Mouse (Mus musculus): Measurements from ENCODE around the gene Gm49384.

Gm49384 gene

DNA sequence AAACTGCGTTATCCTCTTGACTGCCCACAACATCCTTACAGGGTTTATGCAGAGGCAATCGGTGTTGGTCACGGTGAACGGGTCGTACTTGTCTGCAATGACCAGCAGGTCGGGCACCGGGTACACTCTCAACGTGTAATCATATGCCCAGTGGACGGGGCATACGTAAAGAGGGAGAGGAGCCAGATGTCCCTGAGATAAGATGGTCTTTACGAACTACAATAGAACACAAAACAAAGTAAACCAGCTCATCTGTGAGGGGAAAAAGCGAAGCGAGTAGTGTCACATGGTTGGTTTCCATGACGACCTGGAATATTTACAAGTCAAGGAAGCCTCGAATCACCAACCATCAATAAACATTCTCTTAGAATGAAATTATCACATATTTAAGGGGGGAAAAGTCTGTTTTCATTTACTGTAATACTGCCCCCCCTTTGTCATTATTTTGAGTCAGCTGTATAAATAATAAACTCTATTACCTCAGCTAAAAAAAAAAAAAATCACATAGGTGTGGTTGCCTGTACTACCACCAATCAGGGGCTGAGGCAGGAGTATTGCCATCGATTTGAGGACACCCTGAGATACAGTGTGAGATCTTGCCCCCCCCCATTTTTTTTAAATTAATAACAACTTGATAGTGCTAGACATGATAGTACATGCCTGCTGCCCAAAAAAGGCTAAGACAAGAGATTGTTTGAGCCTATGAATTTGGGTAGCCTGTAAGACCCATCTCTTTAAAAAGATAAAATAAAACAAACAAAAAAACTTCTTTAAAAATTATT, at the start of gene Gm49384:
Gm49384 (minus strand) TSS at position 216 of the 782 bp plus-strand sequence.
- no peak for DNase-seq (ENCODE audit: low read depth in 1 of 2, low spot score in 2 of 2)

DNA sequence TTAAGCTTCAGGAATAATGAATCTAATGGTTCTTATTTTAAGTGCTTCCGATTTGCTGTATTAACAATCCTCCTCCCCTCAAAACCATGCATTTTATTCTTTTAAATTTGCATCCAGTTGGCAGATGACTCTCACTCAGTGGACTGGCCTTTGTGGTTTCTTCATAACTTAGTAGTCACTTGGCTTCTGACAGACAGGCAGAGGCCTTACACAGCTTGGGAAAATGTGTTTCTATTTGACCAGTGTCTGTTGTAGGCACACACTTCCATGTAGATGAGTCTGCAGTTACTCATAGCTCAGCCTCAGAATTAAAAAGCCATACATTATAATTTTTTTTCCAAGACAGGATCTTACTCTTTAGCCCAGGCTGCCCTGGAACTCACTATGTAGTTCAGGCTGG, 49.7 kb upstream of the Gm49384 start:
- no peak for DNase-seq (ENCODE audit: low read depth in 1 of 2, low spot score in 2 of 2)

GRCm38 (mm10) chr12:69250756-69251155, 46.7 kb upstream of the Gm49384 start:
- DNase-seq (ENCODE audit: low read depth in 1 of 2, low spot score in 2 of 2): no peak

GRCm38 (mm10) chr12:69249766-69250165, 45.7 kb upstream of the Gm49384 start:
- DNase-seq (ENCODE audit: low read depth in 1 of 2, low spot score in 2 of 2): no peak

DNA sequence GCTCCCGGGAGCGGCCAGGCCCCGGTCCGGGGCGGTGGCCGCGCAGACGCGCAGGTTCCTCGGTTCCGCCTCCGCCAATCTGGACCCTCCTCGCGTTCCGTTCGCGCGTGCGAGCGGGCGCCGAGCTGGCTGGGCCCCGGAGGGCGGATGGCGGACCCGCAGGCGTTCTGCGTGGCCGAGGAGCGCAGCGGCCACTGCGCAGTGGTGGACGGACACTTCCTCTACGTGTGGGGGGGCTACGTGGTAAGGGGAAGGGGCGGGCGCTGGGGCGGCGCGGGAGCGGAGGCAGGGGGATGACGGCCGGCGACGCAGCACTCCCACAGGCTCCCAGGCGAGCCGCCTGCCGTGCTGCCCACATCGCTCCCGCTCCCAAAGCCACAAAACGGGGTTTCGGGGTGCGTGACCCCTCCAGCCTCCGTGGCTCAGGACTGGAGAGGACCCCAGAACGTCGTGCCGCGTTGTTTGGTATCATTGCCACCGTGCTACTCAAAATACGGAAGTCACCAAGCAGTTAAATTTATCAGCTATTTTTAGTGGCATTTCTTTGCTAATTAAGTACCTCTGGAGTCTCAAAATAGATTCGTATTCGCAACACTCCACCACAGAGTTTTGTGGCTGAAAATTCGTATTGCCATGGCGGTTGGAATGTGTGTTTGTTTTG, 37.8 kb upstream of the Gm49384 start:
- peak; percentile 5 to 16 for DNase-seq (ENCODE audit: low read depth in 1 of 2, low spot score in 2 of 2)

DNA sequence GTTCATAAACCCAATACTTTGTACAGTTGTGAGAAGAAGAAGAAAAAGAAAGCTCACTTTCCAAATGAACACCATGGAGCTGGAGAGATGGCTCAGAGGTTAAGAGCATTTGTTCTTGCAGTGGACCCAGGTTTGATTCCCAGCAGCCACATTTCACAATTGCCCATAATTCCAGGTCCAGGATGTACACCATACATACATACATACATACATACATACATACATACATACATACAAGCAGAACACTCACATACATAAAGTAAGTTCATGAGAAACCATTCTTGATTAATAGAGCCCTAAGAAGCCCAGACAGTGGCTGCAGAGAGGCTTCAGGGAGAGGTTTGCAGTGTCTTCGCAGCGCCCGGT, 37.3 kb upstream of the Gm49384 start:
- DNase-seq (ENCODE audit: low read depth in 1 of 2, low spot score in 2 of 2): no peak

- DNase-seq (ENCODE audit: low read depth in 1 of 2, low spot score in 2 of 2): no peak
Measured at GRCm38 (mm10) chr12:69240876-69241275, 36.8 kb upstream of the Gm49384 start, which contains the start of gene Klhdc1. Klhdc1 (plus strand) TSS chr12:69241176.

DNA sequence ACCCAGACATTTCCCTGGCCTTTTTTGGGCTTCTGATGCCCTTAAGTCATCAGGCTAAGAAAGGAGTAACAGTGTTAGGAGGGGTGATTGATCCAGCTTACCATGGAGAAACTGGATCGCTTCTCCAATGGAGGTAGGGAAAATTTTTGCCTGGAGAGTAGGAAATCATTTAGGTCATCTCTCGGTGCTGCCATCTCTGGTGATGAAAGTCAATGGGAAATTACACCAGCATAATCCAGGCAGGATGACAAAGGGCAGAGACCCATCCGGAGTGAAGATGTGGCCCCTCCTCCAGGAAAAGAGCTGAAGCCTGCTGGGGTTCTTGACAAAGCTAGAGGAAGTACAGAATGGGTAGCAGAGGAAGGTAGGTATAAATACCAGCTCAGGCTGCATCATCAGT, 34.2 kb upstream of the Gm49384 start:
- no peak for DNase-seq (ENCODE audit: low read depth in 1 of 2, low spot score in 2 of 2)

DNA sequence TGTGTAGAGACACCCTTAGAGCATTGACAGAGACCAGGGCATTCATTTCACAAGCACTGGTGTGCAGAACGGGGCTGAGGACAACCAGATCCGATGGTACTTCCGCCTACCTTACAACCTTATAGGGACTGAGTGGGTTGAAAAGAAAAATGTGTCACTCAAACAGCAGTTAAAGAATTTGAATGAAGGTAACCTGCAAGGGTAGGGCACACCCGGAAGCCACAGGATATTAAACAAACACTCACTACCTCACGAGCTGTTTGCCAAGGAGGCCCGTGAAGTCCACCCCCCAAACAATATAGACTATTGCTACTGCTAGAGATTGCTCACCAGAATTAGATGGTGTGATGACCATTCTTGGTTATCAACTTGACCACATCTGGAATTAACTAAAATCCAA, 31.7 kb upstream of the Gm49384 start:
- no peak for DNase-seq (ENCODE audit: low read depth in 1 of 2, low spot score in 2 of 2)

DNA sequence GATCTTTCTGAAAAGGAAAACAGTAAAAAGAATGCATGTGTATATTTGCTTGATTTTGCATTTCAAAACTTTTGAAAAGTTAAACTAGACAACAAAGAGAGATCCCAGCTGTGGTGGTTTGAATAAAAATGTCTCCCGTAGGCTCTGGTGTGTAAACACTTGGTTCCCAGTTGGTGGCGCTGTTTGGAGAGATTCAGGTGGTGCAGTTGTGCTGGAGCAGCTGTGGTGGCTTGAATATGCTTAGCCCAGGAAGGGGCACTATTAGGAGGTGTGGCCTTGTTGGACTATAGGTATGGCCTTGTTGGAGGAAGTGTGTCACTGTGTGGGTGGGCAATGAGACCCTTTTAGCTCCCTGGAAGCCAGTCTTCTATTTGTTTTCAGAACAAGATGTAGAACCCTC, 25.2 kb upstream of the Gm49384 start:
- DNase-seq (ENCODE audit: low read depth in 1 of 2, low spot score in 2 of 2): no peak

DNA sequence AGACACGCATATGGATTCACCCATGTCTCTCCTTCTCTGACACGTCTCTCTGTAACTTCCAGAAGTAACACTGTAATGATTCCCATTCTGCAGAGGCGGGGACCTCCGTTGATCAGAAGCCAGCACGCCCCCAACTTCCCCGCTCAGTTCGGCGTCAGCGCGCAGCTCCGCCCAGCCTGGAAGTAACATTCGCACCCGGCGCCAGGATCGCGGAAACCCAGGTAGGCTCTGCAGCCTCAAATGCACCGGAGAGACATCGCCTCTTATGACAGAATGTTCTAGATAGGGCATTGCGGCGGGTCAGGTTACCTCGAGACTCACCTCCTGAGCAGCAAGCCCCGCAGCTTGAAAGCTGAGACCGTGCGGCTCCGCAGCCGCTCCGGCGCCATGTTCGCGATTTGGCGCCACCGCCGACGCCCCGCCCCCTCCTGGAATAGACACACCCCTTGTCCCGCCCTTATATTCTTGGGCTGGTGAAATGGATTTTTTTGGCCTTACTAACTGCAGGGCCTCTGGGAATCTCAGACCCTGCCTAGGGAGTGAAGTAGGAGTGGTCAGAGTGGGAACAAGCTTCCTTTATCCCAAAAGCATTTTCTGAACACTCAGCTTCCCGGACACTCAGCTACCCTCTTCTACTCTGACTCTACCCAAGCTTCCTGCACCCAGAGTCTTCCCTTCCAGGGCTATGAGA, 23.9 kb upstream of the Gm49384 start, which contains the start of gene Pole2:
Pole2 (minus strand) TSS at position 420 of the 691 bp plus-strand sequence.
- DNase-seq (ENCODE audit: low read depth in 1 of 2, low spot score in 2 of 2): peak; percentile 48 to 73

GRCm38 (mm10) chr12:69220613-69221277, 16.7 kb upstream of the Gm49384 start:
- no peak for DNase-seq (ENCODE audit: low read depth in 1 of 2, low spot score in 2 of 2)

DNA sequence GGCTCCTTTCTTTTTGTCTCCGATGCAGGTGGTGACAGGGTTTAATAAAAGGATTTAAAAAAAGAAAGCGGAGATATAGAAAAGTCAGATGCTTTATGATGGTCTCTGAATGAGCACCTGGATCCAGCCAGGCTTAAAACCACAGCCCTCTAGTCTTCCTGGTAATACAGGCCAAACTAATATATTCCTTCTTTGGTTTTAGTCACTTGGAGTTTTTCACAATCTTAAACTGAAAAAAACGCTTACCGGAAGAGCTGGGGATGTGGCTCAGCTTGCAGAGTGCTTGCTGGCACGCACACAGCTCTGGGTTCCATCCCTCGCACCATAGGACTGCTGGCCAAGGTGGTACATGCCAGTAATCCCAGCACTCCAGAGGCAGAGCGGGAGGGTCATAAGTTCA, 12.5 kb upstream of the Gm49384 start:
- DNase-seq (ENCODE audit: low read depth in 1 of 2, low spot score in 2 of 2): no peak

GRCm38 (mm10) chr12:69215000-69215785, 11.1 kb upstream of the Gm49384 start:
- DNase-seq (ENCODE audit: low read depth in 1 of 2, low spot score in 2 of 2): no peak

DNA sequence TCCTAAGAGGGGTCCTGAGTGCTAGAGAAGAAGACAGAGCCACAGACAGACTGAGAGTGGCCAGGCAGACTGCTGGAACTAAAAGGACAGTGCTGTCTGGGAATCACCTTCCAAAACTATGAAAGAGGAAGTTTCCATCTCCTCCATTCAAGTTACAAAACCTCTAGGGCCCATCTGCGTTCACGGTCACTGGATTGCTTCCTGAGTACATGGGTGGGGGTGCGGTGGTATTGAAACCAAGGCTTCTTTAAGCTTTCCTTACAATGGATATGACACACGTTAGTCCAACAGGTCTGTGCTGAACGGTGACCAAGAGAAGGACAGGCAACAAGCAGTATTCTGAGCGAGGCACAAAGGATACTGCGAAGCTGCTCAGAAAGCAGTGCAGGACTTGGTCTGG, 10.3 kb upstream of the Gm49384 start:
- DNase-seq (ENCODE audit: low read depth in 1 of 2, low spot score in 2 of 2): no peak

- DNase-seq (ENCODE audit: low read depth in 1 of 2, low spot score in 2 of 2): no peak
Measured at GRCm38 (mm10) chr12:69213186-69213777, 9.2 kb upstream of the Gm49384 start.

- DNase-seq (ENCODE audit: low read depth in 1 of 2, low spot score in 2 of 2): no peak
Measured at GRCm38 (mm10) chr12:69211057-69211456, 7.0 kb upstream of the Gm49384 start.

DNA sequence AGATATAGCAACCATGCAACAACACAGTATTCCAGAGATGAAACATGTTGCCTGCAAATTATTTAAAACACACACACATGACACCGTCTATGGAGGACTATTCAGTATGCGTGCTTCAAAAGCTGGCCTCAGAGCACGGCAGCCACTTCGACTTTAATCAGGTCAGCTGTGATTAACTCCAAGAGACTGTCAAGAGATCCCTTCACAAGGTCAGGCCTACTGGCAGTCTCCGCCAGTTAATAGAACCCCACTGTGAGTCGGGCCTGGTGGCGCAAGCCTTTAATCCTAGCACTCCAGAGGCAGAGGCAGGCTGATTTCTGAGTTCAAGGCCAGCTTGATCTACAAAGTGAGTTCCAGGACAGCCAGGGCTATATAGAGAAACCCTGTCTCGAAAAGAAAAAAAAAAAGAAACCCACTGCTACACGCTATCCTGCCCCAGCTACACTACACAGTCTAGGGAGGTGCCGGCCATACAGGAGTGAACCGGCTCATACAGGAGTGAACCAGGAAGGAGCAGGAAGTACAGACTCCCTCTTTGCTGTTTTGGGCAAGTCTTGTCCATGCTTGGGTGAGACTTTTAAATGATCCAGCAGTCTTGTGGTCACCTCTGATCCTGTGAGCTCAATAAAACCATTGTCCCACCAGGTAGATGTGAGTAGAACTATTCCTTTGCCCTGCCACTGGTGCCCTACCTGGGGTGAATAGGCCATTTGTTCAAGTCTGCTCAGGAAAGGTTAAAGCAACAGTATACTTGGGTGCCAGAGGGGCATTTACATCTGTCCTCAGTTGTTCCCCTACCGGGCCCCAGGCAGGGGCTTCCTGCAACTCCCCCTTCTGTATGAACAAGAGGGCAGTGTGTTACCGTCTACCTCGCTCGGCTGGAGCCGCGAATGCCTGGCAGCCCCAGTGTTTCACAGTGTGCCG, 6.3 kb upstream of the Gm49384 start:
- no peak for DNase-seq (ENCODE audit: low read depth in 1 of 2, low spot score in 2 of 2)

- no peak for DNase-seq (ENCODE audit: low read depth in 1 of 2, low spot score in 2 of 2)
Measured at GRCm38 (mm10) chr12:69208520-69208919, 4.5 kb upstream of the Gm49384 start.

Measured in monocyte, adult 2 months (primary cell).